Mouse (Mus musculus) lung, embryonic 16.5 days (tissue): ENCODE data around the gene Lgi2. TPM values are rescaled to one million over a fixed set of nuclear protein-coding genes. Genes with fewer than 3 reads are reported as not detected.

Source experiments
- ATAC-seq: fragments of 200-750 bp; cut with Nextera tagmentation; 2 replicates; pipeline ENCODE4 v1.8.0; 2017; ENCODE audit warnings: low read depth, mild to moderate bottlenecking, moderate library complexity
- H3K27ac ChIP-seq: fragments of 300-500 bp; sonication (generic); 2 replicates; pipeline ENCODE4 v1.5.1; 2014; ENCODE audit warnings: mild to moderate bottlenecking, control low read depth, low read length
- H3K27me3 ChIP-seq: fragments of 300-500 bp; sonication (generic); 2 replicates; pipeline ENCODE4 v1.6.1; 2014; ENCODE audit warnings: low read depth, low read length, mixed read lengths; ENCODE audit not compliant: control insufficient read depth, insufficient read depth
- H3K36me3 ChIP-seq: fragments of 300-500 bp; sonication (generic); 2 replicates; pipeline ENCODE4 v1.6.1; 2014; ENCODE audit warnings: low read length; ENCODE audit not compliant: control insufficient read depth, insufficient read depth
- H3K4me1 ChIP-seq: fragments of 300-500 bp; sonication (generic); replicated peaks from 2 replicates; pipeline ENCODE4 v1.6.1; 2014; ENCODE audit warnings: low read length, mixed read lengths; ENCODE audit not compliant: control insufficient read depth, insufficient read depth
- H3K4me2 ChIP-seq: fragments of 300-500 bp; sonication (generic); 2 replicates; pipeline ENCODE4 v1.6.1; 2014; ENCODE audit warnings: low read depth, low read length, control low read depth
- H3K4me3 ChIP-seq: fragments of 300-500 bp; sonication (generic); 2 replicates; pipeline ENCODE4 v1.5.1; 2014; ENCODE audit warnings: mild to moderate bottlenecking, low read length, control low read depth
- H3K9ac ChIP-seq: fragments of 300-500 bp; sonication (generic); 2 replicates; pipeline ENCODE4 v1.6.1; 2014; ENCODE audit warnings: low read length, control low read depth
- H3K9me3 ChIP-seq: fragments of 300-500 bp; sonication (generic); 2 replicates; pipeline ENCODE4 v1.6.1; 2016; ENCODE audit warnings: low read length; ENCODE audit not compliant: control insufficient read depth
- WGBS: fragments of 180-500 bp; shearing (Covaris S2); extraction: QIAGEN DNeasy Blood & Tissue Kit; methylation state at CpG from one replicate; pipeline ENCODE4 v1.1.7; 2014; 5-methylcytosine and 5-hydroxymethylcytosine counted together
- polyA plus RNA-seq: library from polyadenylated mRNA; unstranded; fragments of >200 nt; fragmentation: Nextera tagmentation; extraction: Ambion mirVana; gene quantifications from 2 replicates; pipeline ENCODE4 v1.2.1, GENCODE M21; 2015

Gene Lgi2
- polyA plus RNA-seq, 1 experiment from 2014 or later: 1.4 TPM

DNA sequence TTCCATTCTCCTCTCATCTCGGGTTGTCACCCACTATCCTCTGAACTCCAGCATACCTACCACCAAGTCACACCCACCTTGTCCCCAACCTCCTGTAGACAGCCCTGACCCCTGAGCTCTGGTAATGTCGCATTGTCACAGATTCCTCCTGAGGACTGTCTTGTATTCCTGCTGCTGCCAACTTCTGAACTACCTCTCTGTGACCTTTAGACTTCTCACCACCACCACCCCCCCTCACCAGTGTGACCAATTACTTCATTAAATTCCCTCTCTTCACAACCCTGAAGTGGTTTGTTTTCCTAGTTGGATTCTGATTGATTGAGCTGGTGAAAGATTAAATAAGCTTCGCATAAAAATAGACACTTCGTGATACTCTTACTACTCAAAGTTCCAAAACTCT is 22.4 kb upstream of the Lgi2 start:
- no peaks in the 10 kb centered on the region for H3K36me3 ChIP-seq
- H3K9me3 ChIP-seq: no peaks in the 10 kb centered on the region
- no peak for ATAC-seq
- no peak overlapping the region for H3K4me2 ChIP-seq
- WGBS: 66% methylated on average over 4 of the region's 4 CpGs
- peaks cover 7% of the 10 kb centered on the region for H3K4me1 ChIP-seq
- no peak overlapping the region for H3K9ac ChIP-seq
- H3K4me3 ChIP-seq: no peak overlapping the region
- no peaks in the 10 kb centered on the region for H3K27me3 ChIP-seq
- no peak overlapping the region for H3K27ac ChIP-seq

DNA sequence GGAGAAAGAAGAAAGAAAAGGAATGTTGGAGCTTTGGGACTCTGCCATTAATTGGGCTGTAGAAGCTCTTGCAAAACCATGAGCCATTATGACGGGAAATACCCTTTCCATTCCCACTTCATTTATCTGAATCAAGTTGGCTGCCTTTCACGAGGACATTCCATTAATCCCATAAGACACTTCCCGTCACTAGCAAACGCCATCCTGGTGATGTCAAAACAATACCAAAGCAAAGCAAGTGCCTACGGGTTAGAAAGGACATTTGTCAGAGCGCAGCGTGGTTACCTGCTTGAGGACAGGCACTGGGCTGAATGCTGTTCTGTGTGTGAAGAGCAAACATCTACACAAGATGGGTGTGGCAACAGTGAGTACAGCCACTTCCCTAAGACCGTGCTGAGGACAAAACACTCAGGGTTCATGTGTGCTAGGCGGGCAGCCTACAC is 21.1 kb upstream of the Lgi2 start:
- no peaks in the 10 kb centered on the region for H3K27me3 ChIP-seq
- H3K4me3 ChIP-seq: no peak overlapping the region
- H3K27ac ChIP-seq: no peak overlapping the region; the same call in 1 of the 2 replicates
- H3K36me3 ChIP-seq: no peaks in the 10 kb centered on the region
- no peaks in the 10 kb centered on the region for H3K9me3 ChIP-seq
- 38% methylated on average over 9 of the region's 9 CpGs for WGBS
- no peak overlapping the region for H3K9ac ChIP-seq
- peak; percentile 87 for ATAC-seq
- peaks cover 7% of the 10 kb centered on the region for H3K4me1 ChIP-seq
- H3K4me2 ChIP-seq: no peak overlapping the region

DNA sequence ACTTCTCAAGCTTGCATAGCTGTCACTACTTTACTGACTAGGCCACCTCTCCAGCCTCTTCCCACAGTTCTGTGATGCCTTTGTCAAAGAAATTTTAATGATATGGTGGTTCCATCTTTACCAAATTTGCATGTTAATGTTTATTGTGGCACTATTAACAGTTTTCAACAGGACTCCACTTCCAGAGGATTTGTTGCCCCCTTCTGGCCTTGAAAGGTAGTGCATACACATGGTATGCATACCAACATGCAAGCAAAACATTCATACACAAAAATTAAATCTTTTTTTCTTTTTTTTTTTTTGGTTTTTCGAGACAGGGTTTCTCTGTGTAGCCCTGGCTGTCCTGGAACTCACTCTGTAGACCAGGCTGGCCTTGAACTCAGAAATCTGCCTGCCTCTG is 6.3 kb upstream of the Lgi2 start:
- H3K27me3 ChIP-seq: no peaks in the 10 kb centered on the region
- no peak overlapping the region for H3K4me2 ChIP-seq
- 17% methylated on average over 1 of the region's 1 CpGs for WGBS
- H3K9ac ChIP-seq: no peak overlapping the region
- no peak overlapping the region for H3K4me3 ChIP-seq
- H3K36me3 ChIP-seq: no peaks in the 10 kb centered on the region
- H3K4me1 ChIP-seq: no peaks in the 10 kb centered on the region
- no peak for ATAC-seq
- peaks cover 16% of the 10 kb centered on the region for H3K9me3 ChIP-seq
- H3K27ac ChIP-seq: no peak overlapping the region

DNA sequence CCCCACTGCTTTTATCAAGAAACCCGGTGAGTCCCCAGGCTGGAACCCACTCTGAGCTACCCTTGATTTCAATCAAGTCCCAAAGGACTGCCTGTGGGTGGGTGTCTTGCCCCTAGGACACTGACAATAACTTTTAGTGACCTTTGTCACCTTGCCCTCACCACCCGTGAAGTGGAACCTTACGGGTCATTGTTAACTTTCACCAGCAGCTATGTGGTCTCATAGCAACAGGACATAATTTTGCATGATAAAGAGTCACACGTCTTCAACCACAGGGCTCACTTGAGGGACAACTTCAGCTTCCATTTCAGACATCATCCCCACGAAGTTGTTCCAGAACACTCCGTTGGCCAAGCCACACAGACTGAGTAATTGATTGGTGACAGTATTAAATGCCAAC is 4.5 kb upstream of the Lgi2 start:
- 54% methylated on average over 6 of the region's 6 CpGs for WGBS

DNA sequence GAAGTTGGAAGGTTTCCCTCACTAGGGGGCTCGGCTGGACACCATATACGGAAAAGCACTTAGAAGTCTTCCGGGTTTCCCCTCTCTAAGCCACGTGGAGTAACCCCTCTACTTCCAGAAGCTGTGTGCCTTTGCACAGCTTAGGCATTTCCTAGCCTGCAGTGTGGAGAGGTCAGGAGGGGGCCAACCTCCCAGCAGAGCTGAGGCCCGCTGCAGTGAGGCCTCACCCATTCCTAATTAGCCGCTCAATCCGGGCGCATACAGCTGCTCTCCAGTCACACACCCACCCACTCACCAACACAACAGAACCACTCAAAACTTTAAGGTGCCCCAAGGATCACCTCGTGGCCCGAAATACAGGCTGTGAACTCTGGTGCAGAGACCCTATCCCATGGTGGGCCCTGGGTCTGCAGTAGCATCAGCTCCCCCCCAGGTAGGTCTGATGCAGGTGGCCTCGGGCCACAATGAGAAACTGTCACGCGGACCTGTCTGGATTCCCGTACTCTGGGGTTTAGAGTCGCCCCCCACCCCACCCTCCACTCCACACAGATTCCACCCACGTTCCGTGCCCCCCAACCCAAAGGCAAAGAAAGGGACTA is 949 bp downstream of the Lgi2 start:
- Histone ChIP-seq H3K4me3 (peak overlapping the region; percentile 52), H3K4me1 (peaks cover 7% of the 10 kb centered on the region; the same call in 1 of the 2 replicates), H3K4me2 (peak overlapping the region; percentile 83), H3K27ac (no peak overlapping the region), H3K27me3 (no peaks in the 10 kb centered on the region; the same call in 1 of the 2 replicates), H3K9ac (peak overlapping the region; percentile 60), H3K9me3 (peaks cover 5% of the 10 kb centered on the region; the same call in 1 of the 2 replicates), H3K36me3 (no peaks in the 10 kb centered on the region)
- 3% methylated on average over 17 of the region's 17 CpGs for WGBS
- ATAC-seq: peak; percentile 36; the same call in 1 of the 2 replicates

More for the DNA sequence above, 4.5 kb upstream of the Lgi2 start:
- no peak for ATAC-seq
- H3K4me3 ChIP-seq: no peak overlapping the region
- no peaks in the 10 kb centered on the region for H3K36me3 ChIP-seq
- H3K27ac ChIP-seq: no peak overlapping the region
- no peak overlapping the region for H3K9ac ChIP-seq
- peaks cover 16% of the 10 kb centered on the region for H3K9me3 ChIP-seq
- no peaks in the 10 kb centered on the region for H3K4me1 ChIP-seq
- H3K27me3 ChIP-seq: no peaks in the 10 kb centered on the region
- no peak overlapping the region for H3K4me2 ChIP-seq

DNA sequence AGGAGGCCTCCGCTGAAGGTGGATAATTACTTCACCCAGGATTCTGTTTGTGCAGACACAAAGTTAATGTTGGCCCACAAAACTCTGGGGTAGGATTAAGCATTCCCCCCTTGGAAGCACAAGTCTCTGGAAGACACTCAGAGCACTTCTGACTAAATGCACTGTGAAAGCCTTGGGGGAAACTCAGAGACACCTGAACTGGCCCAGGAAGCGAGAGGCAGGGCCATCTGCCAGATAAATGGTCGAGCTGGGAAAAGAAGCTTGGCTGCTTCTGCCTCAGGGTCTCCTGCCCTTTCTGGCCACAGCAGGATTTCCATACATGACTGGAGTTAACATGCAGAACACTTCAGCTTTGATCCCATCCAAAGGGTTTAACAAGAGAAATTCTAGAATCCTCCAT is 1.9 kb downstream of the Lgi2 start:
- no peak overlapping the region for H3K4me2 ChIP-seq
- H3K4me1 ChIP-seq: peaks cover 7% of the 10 kb centered on the region; the same call in 1 of the 2 replicates
- H3K27ac ChIP-seq: no peak overlapping the region
- no peak overlapping the region for H3K9ac ChIP-seq
- H3K4me3 ChIP-seq: no peak overlapping the region
- ATAC-seq: no peak
- H3K27me3 ChIP-seq: no peaks in the 10 kb centered on the region; the same call in 1 of the 2 replicates
- WGBS: 50% methylated on average over 3 of the region's 3 CpGs
- H3K36me3 ChIP-seq: no peaks in the 10 kb centered on the region
- H3K9me3 ChIP-seq: peaks cover 5% of the 10 kb centered on the region; the same call in 1 of the 2 replicates

DNA sequence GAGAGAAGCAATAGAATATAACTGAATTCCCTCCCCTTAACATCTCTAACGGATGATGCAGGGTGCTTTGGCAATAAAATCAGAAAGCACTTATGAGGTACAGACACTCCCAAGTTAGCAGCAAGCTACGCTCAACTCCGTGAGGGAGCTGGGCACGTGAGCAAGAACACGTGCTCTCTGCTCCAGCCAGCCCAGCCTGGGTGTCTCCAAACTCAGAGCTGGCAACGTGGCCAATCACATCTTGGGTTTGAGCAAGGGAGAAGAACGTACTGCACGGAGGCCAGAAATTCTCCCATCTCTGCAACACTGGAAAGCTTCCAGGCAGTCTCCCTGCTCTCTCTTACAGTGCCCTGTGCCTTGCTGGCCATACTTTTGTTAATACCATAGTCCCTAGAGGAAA is 6.0 kb downstream of the Lgi2 start:
- no peak overlapping the region for H3K4me3 ChIP-seq
- H3K4me2 ChIP-seq: no peak overlapping the region
- H3K9ac ChIP-seq: no peak overlapping the region
- no peaks in the 10 kb centered on the region; the same call in 1 of the 2 replicates for H3K27me3 ChIP-seq
- 47% methylated on average over 8 of the region's 8 CpGs for WGBS
- no peaks in the 10 kb centered on the region for H3K36me3 ChIP-seq
- ATAC-seq: peak; percentile 47; the same call in 1 of the 2 replicates
- no peaks in the 10 kb centered on the region for H3K9me3 ChIP-seq
- no peak overlapping the region for H3K27ac ChIP-seq
- peaks cover 4% of the 10 kb centered on the region; the same call in 1 of the 2 replicates for H3K4me1 ChIP-seq

DNA sequence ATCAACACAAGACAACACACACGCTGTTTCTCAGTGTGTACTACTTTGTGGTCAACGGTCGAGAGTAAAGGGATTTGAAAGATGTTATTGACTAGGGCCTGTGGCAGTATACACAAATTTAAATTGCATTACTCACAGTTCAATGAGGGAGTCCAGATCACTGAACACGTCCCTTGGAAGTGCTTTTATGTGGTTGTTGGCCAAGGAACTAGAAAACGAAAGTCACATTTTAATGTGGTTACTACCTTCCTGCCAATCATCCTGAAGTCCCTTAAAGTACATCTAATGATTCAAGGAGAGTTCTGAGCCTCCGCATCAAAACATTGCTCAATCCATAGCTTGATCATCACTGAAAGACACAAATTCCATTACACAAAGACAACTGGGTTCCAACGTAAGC is 10.7 kb downstream of the Lgi2 start:
- H3K4me2 ChIP-seq: no peak overlapping the region
- H3K9me3 ChIP-seq: no peaks in the 10 kb centered on the region
- H3K9ac ChIP-seq: no peak overlapping the region
- H3K27ac ChIP-seq: no peak overlapping the region
- no peaks in the 10 kb centered on the region for H3K27me3 ChIP-seq
- 85% methylated on average over 7 of the region's 7 CpGs for WGBS
- no peak overlapping the region for H3K4me3 ChIP-seq
- H3K4me1 ChIP-seq: no peaks in the 10 kb centered on the region
- no peak for ATAC-seq
- H3K36me3 ChIP-seq: no peaks in the 10 kb centered on the region

DNA sequence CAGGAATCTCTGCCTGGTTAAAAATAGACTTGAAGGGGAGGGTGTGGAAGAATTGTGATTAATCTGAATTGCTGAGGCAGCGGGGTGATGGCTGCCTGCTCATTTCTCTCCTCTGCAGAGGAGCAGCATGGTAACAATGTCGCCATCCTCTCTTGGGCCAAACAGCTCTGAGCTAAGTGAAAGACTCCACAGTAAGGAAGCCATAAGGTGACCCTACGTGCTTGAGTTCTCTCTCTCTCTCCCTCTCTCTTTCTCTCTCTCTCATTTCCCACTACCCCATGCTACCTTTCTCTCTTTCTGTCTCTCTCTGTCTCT is 15.0 kb downstream of the Lgi2 start:
- 83% methylated on average over 3 of the region's 3 CpGs for WGBS
- no peak for ATAC-seq

More for the DNA sequence above, 15.0 kb downstream of the Lgi2 start:
- H3K4me2 ChIP-seq: no peak overlapping the region
- no peaks in the 10 kb centered on the region for H3K9me3 ChIP-seq
- no peak overlapping the region for H3K27ac ChIP-seq
- no peaks in the 10 kb centered on the region for H3K4me1 ChIP-seq
- no peaks in the 10 kb centered on the region for H3K27me3 ChIP-seq
- no peak overlapping the region for H3K9ac ChIP-seq
- no peaks in the 10 kb centered on the region for H3K36me3 ChIP-seq
- H3K4me3 ChIP-seq: no peak overlapping the region
